Mouse (Mus musculus): ENCODE measurements at regions not wholly inside any gene's neighbourhood (a gene's known extent, or its start where the extent isn't known, plus 50 kb on each side); places are given as distances from the start of the nearest gene placed in this dataset.

- ATAC-seq (replicated peaks; ENCODE audit: low FRiP score, low TSS enrichment, poor library complexity, severe bottlenecking): no peak
Observed at GRCm38 (mm10) chr1:52553871-52554270, 53.4 kb upstream of the Nab1 start.

- ATAC-seq (replicated peaks; ENCODE audit: low FRiP score, low TSS enrichment, poor library complexity, severe bottlenecking): no peak
Observed at GRCm38 (mm10) chr1:52565812-52566211, 64.7 kb upstream of the Nemp2 start.

- ATAC-seq (replicated peaks; ENCODE audit: low FRiP score, low TSS enrichment, poor library complexity, severe bottlenecking): no peak
Observed at GRCm38 (mm10) chr1:52571674-52572073, 58.8 kb upstream of the Nemp2 start.

- peak; percentile 85 for ATAC-seq (replicated peaks; ENCODE audit: low FRiP score, low TSS enrichment, poor library complexity, severe bottlenecking)
Observed at GRCm38 (mm10) chr1:52578298-52579056, 52.0 kb upstream of the Nemp2 start.

GRCm38 (mm10) chr1:52580132-52580896 lies 50.2 kb upstream of the Nemp2 start:
- ATAC-seq (replicated peaks; ENCODE audit: low FRiP score, low TSS enrichment, poor library complexity, severe bottlenecking): no peak

All from megakaryocyte-erythroid progenitor cell, adult 5-6 weeks (primary cell).